Mouse (Mus musculus): ENCODE measurements around the gene Sirt2. TPM values are rescaled to one million over a fixed set of nuclear protein-coding genes. Genes with fewer than 3 reads are reported as not detected.

The Sirt2 gene
- total RNA-seq, 2 experiments from 2014 or later = 81.6 to 82.3 TPM

- DNase-seq = no peak
Measured at GRCm38 (mm10) chr7:28816920-28817319, 50.4 kb downstream of the Sirt2 start.

- DNase-seq = no peak
Measured at GRCm38 (mm10) chr7:28817524-28817923, 51.0 kb downstream of the Sirt2 start.

- no peak for DNase-seq
Measured at GRCm38 (mm10) chr7:28817957-28818356, 51.4 kb downstream of the Sirt2 start.

DNA sequence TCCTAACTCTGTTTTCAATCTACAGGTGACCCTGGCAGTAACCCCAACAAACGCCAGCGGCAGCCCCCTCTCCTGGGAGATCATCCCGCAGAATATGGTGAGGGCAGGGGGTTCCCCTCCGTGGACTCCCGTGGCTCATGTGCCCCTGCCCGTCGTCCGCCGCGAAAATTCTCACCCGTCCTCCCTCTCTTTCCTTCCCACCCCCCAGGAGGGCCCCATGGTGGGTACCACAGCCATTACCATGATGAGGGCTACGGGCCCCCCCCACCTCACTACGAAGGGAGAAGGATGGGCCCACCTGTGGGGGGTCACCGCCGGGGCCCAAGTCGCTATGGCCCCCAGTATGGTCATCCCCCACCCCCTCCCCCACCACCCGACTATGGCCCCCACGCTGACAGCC, 51.9 kb downstream of the Sirt2 start:
- DNase-seq = no peak

- no peak for DNase-seq
Measured at GRCm38 (mm10) chr7:28818861-28819452, 52.4 kb downstream of the Sirt2 start.

- DNase-seq = no peak
Measured at GRCm38 (mm10) chr7:28819571-28819970, 53.0 kb downstream of the Sirt2 start.

DNA sequence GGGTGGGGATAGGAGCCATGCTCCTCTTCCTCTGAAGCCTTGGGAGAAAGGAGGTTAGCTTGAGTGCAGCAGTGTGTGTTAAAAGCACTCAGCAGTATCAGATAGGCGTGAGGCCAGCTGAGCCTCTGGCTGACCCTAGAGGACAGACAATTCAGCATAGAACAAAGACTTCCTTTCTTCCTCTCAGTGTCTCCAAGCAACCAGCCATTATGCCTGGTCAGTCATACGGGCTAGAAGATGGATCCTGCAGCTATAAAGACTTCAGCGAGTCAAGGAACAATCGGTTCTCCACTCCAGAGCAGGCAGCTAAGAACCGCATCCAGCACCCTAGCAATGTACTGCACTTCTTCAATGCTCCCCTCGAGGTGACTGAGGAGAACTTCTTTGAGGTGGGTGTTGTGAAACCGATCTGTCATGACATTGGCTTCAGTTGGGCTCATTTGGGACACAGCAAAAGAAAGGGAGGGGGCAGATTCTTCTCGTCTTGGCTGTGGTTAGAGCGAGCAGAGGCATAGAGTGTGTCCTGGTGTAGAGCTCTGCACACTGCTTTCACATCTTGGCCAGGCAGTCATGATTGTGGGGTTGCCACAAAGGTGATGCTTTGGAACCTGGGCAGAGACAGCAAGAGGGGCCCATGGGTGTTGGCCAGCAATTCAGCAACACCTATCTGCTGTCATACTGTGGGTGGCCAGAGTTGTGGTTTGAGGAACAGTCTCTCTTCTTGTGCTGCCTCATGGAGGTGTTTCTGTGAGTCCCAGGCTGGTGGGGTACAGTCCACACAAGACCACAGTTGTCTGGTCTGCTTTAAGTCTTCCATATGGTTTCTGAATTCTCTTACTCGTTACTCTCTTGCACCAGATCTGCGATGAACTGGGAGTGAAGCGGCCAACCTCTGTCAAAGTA, 54.1 kb downstream of the Sirt2 start:
- DNase-seq = no peak

DNA sequence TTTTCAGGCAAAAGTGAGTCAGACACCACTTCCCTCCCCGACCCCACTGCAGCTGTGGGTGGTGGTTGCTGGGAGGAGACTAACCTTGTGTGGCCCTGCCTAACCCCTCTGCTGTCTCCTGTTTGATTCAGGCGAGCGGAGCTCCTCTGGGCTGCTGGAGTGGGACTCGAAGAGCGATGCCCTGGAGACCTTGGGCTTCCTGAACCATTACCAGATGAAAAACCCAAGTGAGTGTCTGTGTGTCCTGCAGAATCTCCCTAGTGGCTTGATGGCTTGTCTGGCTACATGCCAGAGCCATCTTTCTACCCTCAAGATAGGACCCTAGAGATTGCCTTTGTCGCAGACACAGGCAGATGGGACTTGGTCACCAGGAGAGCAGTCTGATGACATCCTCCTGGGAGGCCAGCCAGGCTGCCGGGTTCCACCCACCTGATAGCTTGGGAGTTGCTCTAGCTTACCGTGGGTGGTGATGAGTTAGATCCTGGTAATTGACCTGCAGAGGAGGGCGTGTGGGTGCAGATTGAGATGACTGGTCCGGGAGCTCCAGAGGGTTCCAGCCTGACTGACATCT, 54.8 kb downstream of the Sirt2 start:
- DNase-seq = peak; percentile 52

GRCm38 (mm10) chr7:28822556-28822955, 56.0 kb downstream of the Sirt2 start:
- no peak for DNase-seq

DNA sequence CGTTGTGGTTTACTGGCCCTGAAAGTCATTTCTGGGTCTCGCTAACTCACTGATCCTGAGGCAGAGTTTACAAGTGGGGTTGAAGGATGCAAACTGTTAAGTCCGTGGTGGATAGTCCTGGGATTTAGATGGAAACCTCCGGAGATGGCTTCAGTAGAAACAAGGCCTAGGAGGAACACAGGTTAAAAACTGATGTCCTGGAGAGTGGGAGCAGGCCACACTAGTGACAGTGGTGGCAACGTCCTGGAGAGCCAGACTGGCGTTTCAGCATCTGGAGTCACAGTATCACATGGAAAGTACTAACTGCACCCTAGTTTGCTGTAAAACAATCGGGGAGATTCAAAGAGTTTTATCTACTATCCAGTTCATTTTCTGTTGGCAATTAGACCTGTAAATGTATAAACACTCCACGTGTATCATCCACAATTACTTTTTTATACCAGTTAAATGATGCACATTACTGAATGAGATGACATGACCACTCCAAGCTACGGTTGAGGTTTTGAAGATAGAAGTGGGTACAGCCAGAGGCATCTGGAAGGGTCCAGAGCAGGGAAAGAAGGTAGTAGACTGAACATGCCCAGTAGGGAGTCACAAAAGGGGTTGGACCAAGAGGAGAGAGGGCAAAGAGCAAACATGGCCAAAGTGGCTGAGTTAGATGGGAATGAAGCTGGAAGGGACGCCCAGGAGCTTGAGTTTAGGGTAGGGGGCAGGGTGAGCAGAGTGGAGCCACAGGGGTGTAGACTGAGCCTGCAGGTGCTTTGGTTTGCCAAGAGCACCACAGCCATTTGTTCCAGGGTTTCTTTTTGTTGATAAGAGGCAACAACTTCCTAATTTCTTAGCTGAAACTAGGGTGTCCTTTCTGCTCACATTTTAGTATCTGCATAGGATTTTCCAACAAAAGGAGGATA, 56.7 kb downstream of the Sirt2 start:
- no peak for DNase-seq

DNA sequence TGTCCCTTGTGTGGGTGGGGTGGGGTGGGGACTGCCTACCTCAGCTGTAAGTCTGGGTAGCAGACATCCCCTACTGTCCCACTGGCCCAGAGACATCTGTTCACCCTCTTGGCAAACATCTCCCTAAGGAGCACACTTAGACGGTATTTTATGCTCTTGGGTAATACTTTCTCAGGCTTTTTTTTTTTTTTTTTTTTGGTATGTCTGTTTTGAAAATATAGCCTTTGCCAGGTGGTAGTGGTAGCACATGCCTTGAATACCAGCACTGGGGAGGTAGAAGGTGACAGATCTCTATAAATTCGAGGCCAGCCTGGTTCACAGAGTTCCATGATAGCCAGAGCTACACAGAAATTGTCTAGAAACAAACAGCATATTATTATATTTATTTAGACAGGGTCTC, 57.4 kb downstream of the Sirt2 start:
- no peak for DNase-seq

DNA sequence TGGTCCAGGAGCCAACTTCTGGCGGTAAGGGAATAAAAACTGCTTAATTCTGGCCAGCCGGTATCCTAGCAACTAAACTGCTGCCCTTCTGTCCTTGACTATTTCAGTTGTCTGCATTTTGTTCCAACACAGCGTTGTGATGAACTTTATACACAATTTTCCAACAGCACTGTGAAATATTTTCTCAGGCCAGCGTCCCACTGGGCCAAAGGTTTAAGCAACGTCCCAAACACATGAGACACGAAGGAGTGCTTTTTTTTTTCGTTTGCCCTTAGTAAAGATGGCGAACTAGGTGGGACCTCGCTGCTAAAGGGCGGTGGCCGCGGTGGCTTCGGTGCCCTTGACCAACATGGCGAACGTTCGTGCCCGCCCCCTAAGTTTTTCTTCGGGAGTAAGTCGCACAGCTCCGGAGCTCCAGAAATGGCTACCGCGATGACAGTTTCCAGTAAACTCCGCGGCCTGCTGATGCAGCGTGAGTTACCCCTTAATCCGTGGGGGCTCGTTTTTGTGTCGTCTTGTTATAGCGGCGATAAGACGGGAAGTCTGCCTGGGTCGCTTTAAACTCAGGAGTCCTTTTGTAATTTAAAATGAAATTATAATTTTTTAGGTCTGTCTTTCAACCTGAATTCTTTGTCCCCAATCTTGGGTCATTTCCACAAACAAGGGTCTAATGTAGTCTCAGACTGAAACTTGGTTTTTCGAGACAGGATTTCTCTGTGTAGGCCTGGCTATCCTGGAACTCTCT, 58.6 kb downstream of the Sirt2 start, which contains the start of gene Ech1:
Gene Ech1 (plus strand): TSS at position 277 of the 745 bp plus-strand sequence.
- peak; percentile 91 for DNase-seq

GRCm38 (mm10) chr7:28825686-28826401, 59.3 kb downstream of the Sirt2 start:
- DNase-seq = no peak

DNA sequence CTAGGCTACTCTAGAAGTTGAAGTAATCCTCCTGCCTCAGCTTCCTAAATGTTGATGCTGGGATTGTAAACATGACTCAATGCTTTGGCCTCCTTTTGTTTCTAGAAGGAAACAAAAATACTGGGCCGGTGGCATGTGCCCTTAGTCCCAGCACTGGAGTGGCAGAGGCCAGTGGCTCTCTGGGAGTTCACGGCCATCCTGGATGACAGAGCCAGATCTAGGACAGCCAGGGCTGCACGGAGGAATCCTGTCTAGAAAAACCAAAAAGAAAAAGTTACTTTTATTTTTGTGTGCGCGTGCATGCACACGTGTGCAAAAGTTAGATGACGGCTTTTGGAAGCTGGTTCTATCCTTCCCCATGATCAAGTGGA, 59.9 kb downstream of the Sirt2 start:
- DNase-seq = no peak

DNA sequence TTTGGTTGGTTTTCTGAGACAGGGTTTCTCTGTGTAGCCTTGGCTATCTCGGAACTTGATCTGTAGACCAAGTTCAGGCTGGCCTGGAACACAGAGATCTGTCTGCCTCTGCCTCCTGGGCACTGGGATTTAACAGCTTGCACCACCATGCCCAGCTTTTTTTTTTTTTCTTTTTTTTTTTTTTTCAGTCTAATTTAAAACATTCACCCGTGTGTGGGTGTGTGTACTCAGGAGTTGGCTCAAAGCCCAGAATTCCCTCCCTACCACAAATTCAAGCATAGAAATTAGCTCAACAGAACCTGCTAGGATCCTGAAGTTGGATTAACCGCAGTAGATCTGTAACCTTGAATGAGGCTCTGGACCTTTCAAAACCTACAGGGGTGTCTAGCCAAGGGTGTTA, 60.8 kb downstream of the Sirt2 start:
- no peak for DNase-seq

- no peak for DNase-seq
Measured at GRCm38 (mm10) chr7:28829821-28830220, 63.3 kb downstream of the Sirt2 start.

DNA sequence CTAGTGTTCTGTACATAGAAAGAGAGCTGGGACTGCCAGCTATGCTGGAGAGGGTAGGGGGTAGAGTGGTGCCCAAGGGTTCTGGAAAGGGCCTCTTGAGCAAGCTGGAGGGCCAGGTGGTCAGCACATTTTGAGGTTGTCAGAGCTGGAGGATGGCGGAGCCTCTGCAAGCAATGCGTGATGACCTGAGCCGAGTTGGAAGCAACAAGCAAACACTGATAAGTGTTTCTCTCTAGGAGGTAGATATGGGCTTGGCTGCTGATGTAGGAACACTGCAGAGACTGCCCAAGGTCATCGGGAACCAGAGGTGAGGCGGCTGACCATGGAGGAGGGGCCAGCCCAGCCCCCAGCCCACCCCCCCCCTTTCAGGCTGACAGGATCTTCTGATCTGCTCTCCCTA, 64.4 kb downstream of the Sirt2 start:
- no peak for DNase-seq

GRCm38 (mm10) chr7:28831411-28832125, 65.0 kb downstream of the Sirt2 start:
- no peak for DNase-seq

- DNase-seq = no peak
Measured at GRCm38 (mm10) chr7:28832137-28832536, 65.6 kb downstream of the Sirt2 start.

DNA sequence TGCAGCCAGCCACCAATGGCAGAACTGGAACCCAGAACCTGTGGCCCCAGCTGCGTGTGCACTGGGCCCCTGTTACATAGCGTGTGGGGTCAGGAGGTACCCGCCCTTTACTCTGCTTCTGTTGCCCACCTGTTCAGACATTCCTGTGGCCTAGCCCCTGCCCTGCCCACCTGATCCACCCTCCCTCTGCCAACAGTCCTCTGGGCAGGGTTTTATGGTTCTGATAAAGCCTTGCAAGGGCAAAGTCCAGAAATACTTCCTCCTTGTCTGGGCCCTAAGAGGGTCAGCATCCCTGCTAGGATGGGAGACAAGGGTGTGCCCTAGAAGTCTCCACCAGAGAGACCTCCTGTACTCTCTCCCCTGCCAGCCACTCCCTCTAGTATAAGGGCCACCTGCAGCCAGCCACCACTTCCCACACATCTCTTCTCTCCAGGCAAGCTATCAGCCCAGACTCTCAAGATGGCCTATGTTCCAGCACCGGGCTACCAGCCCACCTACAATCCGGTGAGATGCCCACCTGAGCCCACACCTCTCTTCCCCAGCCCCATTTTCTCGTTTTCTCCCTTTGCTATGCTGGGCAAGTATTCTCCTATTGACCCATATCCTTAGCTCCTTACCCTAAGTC, 67.3 kb downstream of the Sirt2 start, which contains the start of gene Lgals4:
Gene Lgals4 (plus strand): TSS at position 132 of the 625 bp plus-strand sequence.
- DNase-seq = no peak
